Mouse (Mus musculus) G1E (cell line): ENCODE results near the gene Ifngr2.

Experiments used
- CTCF ChIP-seq: IDR thresholded peaks from 2 replicates; pipeline ENCODE4 v1.5.1; 2012; ENCODE audit warnings: low read depth, low read length, inconsistent platforms, mixed read lengths
- GATA1 ChIP-seq: IDR thresholded peaks from 2 replicates; pipeline ENCODE4 v1.6.1; 2012; ENCODE audit warnings: borderline replicate concordance, low read length, inconsistent platforms, mixed read lengths
- GATA2 ChIP-seq: IDR thresholded peaks from 2 replicates; pipeline ENCODE4 v1.6.1; 2012; ENCODE audit warnings: low read depth, low read length, inconsistent platforms, borderline replicate concordance
- POLR2AphosphoS5 ChIP-seq: IDR thresholded peaks from 2 replicates; pipeline ENCODE4 v1.6.1; 2012; ENCODE audit warnings: low read depth, low read length, inconsistent platforms; ENCODE audit not compliant: insufficient replicate concordance
- TAL1 ChIP-seq: conservative IDR thresholded peaks from 2 replicates; pipeline ENCODE4 v1.6.1; 2012; ENCODE audit warnings: low read depth, low read length, inconsistent platforms, mixed read lengths

GRCm38 (mm10) chr16:91614552-91614951, 67.7 kb downstream of the Ifngr2 start:
- TF ChIP-seq CTCF (no peak), POLR2AphosphoS5 (no peak), TAL1 (no peak), GATA1 (no peak), GATA2 (no peak)
